Mouse (Mus musculus) bone marrow macrophage, adult 2 months (primary cell): ENCODE measurements around the gene Syn1.

Experiments
- CTCF ChIP-seq: IDR thresholded peaks from 2 replicates; pipeline ENCODE4 v1.5.1; 2012; ENCODE audit warnings: low read depth, mild to moderate bottlenecking, low read length, moderate library complexity
- POLR2A ChIP-seq: IDR thresholded peaks from 2 replicates; pipeline ENCODE4 v1.6.1; 2012; ENCODE audit warnings: mild to moderate bottlenecking, low read depth, low read length, borderline replicate concordance

DNA sequence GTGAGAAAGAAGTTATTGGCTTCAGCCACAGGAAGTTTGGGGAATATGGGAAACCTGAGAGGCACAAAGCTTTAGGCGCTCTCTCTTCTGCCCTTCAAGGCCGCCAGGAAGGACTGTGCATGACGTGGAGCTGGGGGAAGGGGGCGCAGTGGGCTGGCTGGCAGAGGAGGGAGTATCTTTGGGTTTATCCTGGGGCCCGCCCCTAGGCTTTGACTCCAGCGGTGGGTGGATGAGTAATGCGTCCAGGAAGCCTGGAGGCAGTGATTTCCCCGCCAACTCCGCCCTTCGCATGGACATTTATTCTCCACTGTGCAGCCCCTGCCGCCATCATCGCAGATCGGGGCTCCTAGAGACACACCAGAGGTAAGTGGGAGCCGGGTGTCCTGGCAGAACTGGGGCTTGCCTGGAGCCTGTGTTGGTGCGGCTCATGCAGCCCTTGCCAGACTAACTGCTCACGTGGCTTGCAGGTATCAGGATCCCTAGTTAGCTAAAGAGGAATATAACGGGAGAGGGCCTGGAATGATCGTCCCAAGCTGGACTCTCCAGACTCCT is 50.8 kb downstream of the Syn1 start, which contains the start of gene Timp1:
- no peak for TF ChIP-seq POLR2A
- TF ChIP-seq CTCF, result no peak
